Mouse (Mus musculus): Measurements from ENCODE around the gene Mrln.

GRCm38 (mm10) chr10:70224571-70224970, 20.1 kb downstream of the Mrln start:
- no peak for TF ChIP-seq CTCF (IDR thresholded peaks at IDR 0.05; ENCODE audit: low read depth)
- TF ChIP-seq EP300 (IDR thresholded peaks at IDR 0.05; ENCODE audit: low read depth): no peak

Measured in liver, postnatal 0 days (tissue).